Mouse (Mus musculus) thymus, adult 2 months (tissue): ENCODE results near the gene Tmbim7.

ENCODE experiments used
- CTCF ChIP-seq: fragments of 200-500 bp; IDR thresholded peaks from 2 replicates; pipeline ENCODE4 v1.5.1; 2012; ENCODE audit warnings: mild to moderate bottlenecking, control low read depth, low read length, moderate library complexity, borderline replicate concordance; ENCODE audit not compliant: control insufficient read depth, poor library complexity, insufficient read depth; ENCODE audit errors: extremely low read depth
- POLR2A ChIP-seq: fragments of 200-500 bp; IDR thresholded peaks from 2 replicates; pipeline ENCODE4 v1.6.1; 2012; ENCODE audit warnings: mild to moderate bottlenecking, low read length, control low read depth, moderate library complexity; ENCODE audit not compliant: control insufficient read depth, poor library complexity, insufficient read depth; ENCODE audit errors: extremely low read depth

GRCm38 (mm10) chr5:3630055-3630454, 20.9 kb upstream of the Tmbim7 start:
- TF ChIP-seq POLR2A (no peak), CTCF (no peak)
